Mouse (Mus musculus) midbrain, embryonic 12.5 days (tissue): ENCODE results near the gene Cntn1. TPM values are rescaled to one million over a fixed set of nuclear protein-coding genes. Genes with fewer than 3 reads are reported as not detected.

Source experiments
- ATAC-seq: fragments of 200-750 bp; cut with Nextera tagmentation; 2 replicates; pipeline ENCODE4 v1.8.0; 2017; ENCODE audit warnings: low read depth, moderate TSS enrichment, moderate library complexity; ENCODE audit not compliant: low FRiP score
- H3K27ac ChIP-seq: fragments of 300-500 bp; sonication (generic); replicated peaks from 2 replicates; pipeline ENCODE4 v1.5.1; 2016; ENCODE audit warnings: mild to moderate bottlenecking
- H3K27me3 ChIP-seq: fragments of 300-500 bp; sonication (generic); 2 replicates; pipeline ENCODE4 v1.6.1; 2016; ENCODE audit warnings: mild to moderate bottlenecking
- H3K36me3 ChIP-seq: fragments of 300-500 bp; sonication (generic); 2 replicates; pipeline ENCODE4 v1.6.1; 2016
- H3K4me1 ChIP-seq: fragments of 300-500 bp; sonication (generic); 2 replicates; pipeline ENCODE4 v1.6.1; 2016
- H3K4me2 ChIP-seq: fragments of 300-500 bp; sonication (generic); replicated peaks from 2 replicates; pipeline ENCODE4 v1.6.1; 2016; ENCODE audit warnings: mild to moderate bottlenecking, moderate library complexity
- H3K4me3 ChIP-seq: fragments of 300-500 bp; sonication (generic); 2 replicates; pipeline ENCODE4 v1.5.1; 2016; ENCODE audit warnings: mild to moderate bottlenecking
- H3K9ac ChIP-seq: fragments of 300-500 bp; sonication (generic); replicated peaks from 2 replicates; pipeline ENCODE4 v1.6.1; 2016; ENCODE audit warnings: mild to moderate bottlenecking, moderate library complexity
- H3K9me3 ChIP-seq: fragments of 300-500 bp; sonication (generic); 2 replicates; pipeline ENCODE4 v1.6.1; 2016; ENCODE audit warnings: mild to moderate bottlenecking
- WGBS: fragments of 180-500 bp; shearing (Covaris S2); methylation state at CpG from one replicate; pipeline ENCODE4 v1.1.7; 2016; 5-methylcytosine and 5-hydroxymethylcytosine counted together
- polyA plus RNA-seq: library from polyadenylated mRNA; unstranded; fragments of >200 nt; fragmentation: Nextera tagmentation; extraction: Ambion mirVana; gene quantifications from 2 replicates; pipeline ENCODE4 v1.2.1, GENCODE M21; 2016

The Cntn1 gene
- polyA plus RNA-seq, 1 experiment from 2014 or later = 6.2 TPM

DNA sequence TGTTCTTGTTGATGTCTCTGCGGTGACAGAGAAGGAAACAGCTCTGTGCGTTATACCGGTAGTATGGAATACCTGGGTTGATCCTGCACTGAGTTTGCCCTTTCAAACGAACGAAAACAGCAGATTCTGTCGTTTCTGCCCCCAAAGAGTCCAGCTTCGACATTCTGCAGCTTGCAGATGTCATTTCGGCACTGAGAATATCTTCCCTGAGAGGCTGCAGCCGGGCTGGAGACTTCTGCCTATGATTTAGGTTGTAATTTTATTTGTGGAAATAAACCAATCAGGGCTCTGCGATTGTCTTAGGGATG lies 109.8 kb downstream of the Cntn1 start:
- H3K4me1 ChIP-seq = peaks cover 12% of the 10 kb centered on the region
- WGBS = 55% methylated on average over 10 of the region's 10 CpGs
- peak overlapping the region; percentile 55 for H3K4me2 ChIP-seq
- H3K9me3 ChIP-seq = no peaks in the 10 kb centered on the region
- peak overlapping the region; percentile 31 for H3K4me3 ChIP-seq
- peak overlapping the region; percentile 62 for H3K27ac ChIP-seq
- H3K9ac ChIP-seq = no peak overlapping the region; the same call in 1 of the 2 replicates
- no peaks in the 10 kb centered on the region for H3K36me3 ChIP-seq
- no peak for ATAC-seq
- H3K27me3 ChIP-seq = no peaks in the 10 kb centered on the region

GRCm38 (mm10) chr15:92161163-92162025 lies 110.4 kb downstream of the Cntn1 start:
- Histone ChIP-seq H3K36me3 (no peaks in the 10 kb centered on the region), H3K4me2 (peak overlapping the region; percentile 55), H3K4me3 (peak overlapping the region; percentile 31), H3K9ac (no peak overlapping the region; the same call in none of the 2 replicates), H3K9me3 (no peaks in the 10 kb centered on the region), H3K4me1 (peaks cover 12% of the 10 kb centered on the region), H3K27me3 (no peaks in the 10 kb centered on the region), H3K27ac (peak overlapping the region; percentile 62)
- WGBS = 29% methylated on average over 20 of the region's 20 CpGs
- peak; percentile 91 for ATAC-seq

- no peak for ATAC-seq
- Histone ChIP-seq H3K36me3 (no peaks in the 10 kb centered on the region), H3K27me3 (no peaks in the 10 kb centered on the region), H3K27ac (no peak overlapping the region), H3K4me3 (no peak overlapping the region), H3K4me2 (no peak overlapping the region), H3K9me3 (no peaks in the 10 kb centered on the region), H3K9ac (no peak overlapping the region), H3K4me1 (peaks cover 12% of the 10 kb centered on the region)
- WGBS = 75% methylated on average over 4 of the region's 4 CpGs
Observed at GRCm38 (mm10) chr15:92162835-92163234, 111.9 kb downstream of the Cntn1 start.

- 81% methylated on average over 3 of the region's 3 CpGs for WGBS
Observed at GRCm38 (mm10) chr15:92164127-92164526, 113.2 kb downstream of the Cntn1 start.

GRCm38 (mm10) chr15:92166266-92166665 lies 115.3 kb downstream of the Cntn1 start:
- no peak overlapping the region for H3K27ac ChIP-seq
- 87% methylated on average over 5 of the region's 5 CpGs for WGBS

More at GRCm38 (mm10) chr15:92164127-92164526, 113.2 kb downstream of the Cntn1 start:
- H3K9ac ChIP-seq = no peak overlapping the region
- no peak overlapping the region for H3K4me3 ChIP-seq
- peaks cover 12% of the 10 kb centered on the region for H3K4me1 ChIP-seq
- no peaks in the 10 kb centered on the region for H3K9me3 ChIP-seq
- no peak overlapping the region for H3K4me2 ChIP-seq
- no peaks in the 10 kb centered on the region for H3K36me3 ChIP-seq
- no peak overlapping the region for H3K27ac ChIP-seq
- H3K27me3 ChIP-seq = no peaks in the 10 kb centered on the region
- no peak for ATAC-seq

GRCm38 (mm10) chr15:92175739-92176138 lies 124.8 kb downstream of the Cntn1 start:
- H3K4me2 ChIP-seq = no peak overlapping the region
- H3K27ac ChIP-seq = no peak overlapping the region
- H3K36me3 ChIP-seq = no peaks in the 10 kb centered on the region
- no peak for ATAC-seq
- no peaks in the 10 kb centered on the region for H3K27me3 ChIP-seq
- WGBS = 77% methylated on average over 2 of the region's 2 CpGs
- H3K9ac ChIP-seq = no peak overlapping the region
- no peak overlapping the region for H3K4me3 ChIP-seq
- H3K9me3 ChIP-seq = no peaks in the 10 kb centered on the region
- no peaks in the 10 kb centered on the region for H3K4me1 ChIP-seq

More at GRCm38 (mm10) chr15:92166266-92166665, 115.3 kb downstream of the Cntn1 start:
- no peaks in the 10 kb centered on the region for H3K36me3 ChIP-seq
- ATAC-seq = no peak
- H3K4me1 ChIP-seq = peaks cover 4% of the 10 kb centered on the region
- no peak overlapping the region for H3K9ac ChIP-seq
- H3K27me3 ChIP-seq = no peaks in the 10 kb centered on the region
- no peaks in the 10 kb centered on the region for H3K9me3 ChIP-seq
- no peak overlapping the region for H3K4me2 ChIP-seq
- no peak overlapping the region for H3K4me3 ChIP-seq

GRCm38 (mm10) chr15:92177413-92177812 lies 126.4 kb downstream of the Cntn1 start:
- no peak for ATAC-seq
- Histone ChIP-seq H3K9ac (no peak overlapping the region), H3K4me1 (no peaks in the 10 kb centered on the region), H3K27me3 (no peaks in the 10 kb centered on the region), H3K36me3 (no peaks in the 10 kb centered on the region), H3K9me3 (no peaks in the 10 kb centered on the region), H3K4me3 (no peak overlapping the region), H3K4me2 (no peak overlapping the region), H3K27ac (no peak overlapping the region)
- 67% methylated on average over 9 of the region's 9 CpGs for WGBS

DNA sequence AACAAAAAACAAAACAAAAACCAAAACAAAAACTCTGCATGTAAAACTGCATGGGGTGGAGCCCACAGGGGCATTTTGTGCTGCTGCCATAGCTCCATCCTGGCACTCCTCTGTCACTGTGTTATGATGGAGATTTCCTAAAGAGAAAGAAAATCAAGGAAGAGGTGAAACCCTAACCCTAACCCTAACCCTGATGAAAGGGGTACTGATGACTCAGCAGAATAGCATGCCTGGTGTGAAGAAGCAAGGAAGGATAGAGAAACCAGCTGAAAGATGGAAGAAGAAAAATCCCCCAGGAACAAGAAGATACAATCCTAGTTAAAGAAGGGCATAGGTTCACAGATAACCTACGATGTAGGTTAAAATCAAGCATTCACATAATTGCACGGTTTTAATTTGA lies 134.5 kb downstream of the Cntn1 start:
- no peak overlapping the region for H3K27ac ChIP-seq
- H3K4me3 ChIP-seq = no peak overlapping the region
- WGBS = 93% methylated on average over 2 of the region's 2 CpGs
- H3K4me2 ChIP-seq = no peak overlapping the region
- no peak overlapping the region for H3K9ac ChIP-seq
- no peaks in the 10 kb centered on the region for H3K27me3 ChIP-seq
- H3K36me3 ChIP-seq = no peaks in the 10 kb centered on the region
- no peaks in the 10 kb centered on the region for H3K4me1 ChIP-seq
- H3K9me3 ChIP-seq = no peaks in the 10 kb centered on the region
- no peak for ATAC-seq

DNA sequence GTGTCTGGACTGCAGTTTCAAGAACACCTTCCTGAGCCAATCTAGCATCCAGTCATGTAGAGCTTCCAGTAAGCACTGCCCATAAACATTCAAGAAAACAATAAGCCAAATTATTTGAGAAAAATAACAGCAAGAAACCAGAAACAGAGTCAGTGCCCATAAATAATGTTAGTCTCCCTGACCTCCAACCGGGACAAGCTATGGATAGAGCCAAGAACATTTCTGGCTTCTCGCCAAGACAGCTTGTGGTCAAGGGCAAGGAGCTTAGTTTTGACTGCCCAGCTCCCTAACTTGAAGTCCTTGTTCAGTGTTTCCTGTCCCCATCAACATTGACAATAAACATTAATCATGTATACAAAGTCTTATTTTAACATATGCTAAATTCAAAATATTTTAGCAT lies 139.0 kb downstream of the Cntn1 start:
- H3K9me3 ChIP-seq = peaks cover 8% of the 10 kb centered on the region; the same call in 1 of the 2 replicates
- no peak overlapping the region for H3K4me3 ChIP-seq
- ATAC-seq = no peak
- WGBS = 85% methylated on average over 2 of the region's 2 CpGs
- H3K4me2 ChIP-seq = no peak overlapping the region
- H3K27ac ChIP-seq = no peak overlapping the region
- no peak overlapping the region for H3K9ac ChIP-seq
- no peaks in the 10 kb centered on the region for H3K4me1 ChIP-seq
- H3K36me3 ChIP-seq = no peaks in the 10 kb centered on the region
- no peaks in the 10 kb centered on the region for H3K27me3 ChIP-seq

DNA sequence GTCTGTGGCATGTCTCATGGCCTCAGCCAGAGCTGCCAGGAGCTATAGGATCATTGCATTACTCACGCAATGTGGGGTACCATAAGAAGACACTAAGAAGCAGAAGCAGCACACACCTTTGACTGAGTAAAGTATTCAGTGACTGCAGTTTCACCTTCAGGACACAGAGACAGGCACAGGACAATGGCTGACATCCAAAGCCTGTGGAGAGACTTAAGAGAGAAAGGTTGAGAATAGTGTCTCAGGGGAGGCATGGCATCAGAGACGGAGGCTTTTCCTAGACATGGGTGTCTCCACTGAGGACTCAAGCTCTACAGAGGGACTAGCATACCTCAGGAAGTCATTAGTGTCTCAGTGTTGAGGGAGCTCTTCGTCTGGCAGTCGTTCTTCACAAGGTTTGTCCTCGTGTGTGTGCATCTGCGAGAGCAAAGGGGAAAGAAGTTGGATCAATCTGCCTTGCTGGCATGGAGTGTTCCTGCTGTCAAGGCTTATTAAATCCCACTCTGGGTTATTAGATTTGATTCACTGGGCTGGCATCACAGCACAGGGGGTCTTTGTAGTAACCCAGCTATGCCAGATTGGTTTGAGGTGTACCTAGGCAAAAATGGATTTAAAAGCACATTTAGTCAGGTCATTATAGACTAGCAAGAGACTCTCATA lies 149.5 kb downstream of the Cntn1 start:
- ATAC-seq = no peak
- no peaks in the 10 kb centered on the region for H3K9me3 ChIP-seq
- H3K4me1 ChIP-seq = no peaks in the 10 kb centered on the region
- WGBS = 76% methylated on average over 6 of the region's 6 CpGs
- H3K4me3 ChIP-seq = no peak overlapping the region
- no peaks in the 10 kb centered on the region for H3K27me3 ChIP-seq
- no peak overlapping the region for H3K27ac ChIP-seq
- H3K36me3 ChIP-seq = no peaks in the 10 kb centered on the region
- H3K4me2 ChIP-seq = no peak overlapping the region
- no peak overlapping the region for H3K9ac ChIP-seq

DNA sequence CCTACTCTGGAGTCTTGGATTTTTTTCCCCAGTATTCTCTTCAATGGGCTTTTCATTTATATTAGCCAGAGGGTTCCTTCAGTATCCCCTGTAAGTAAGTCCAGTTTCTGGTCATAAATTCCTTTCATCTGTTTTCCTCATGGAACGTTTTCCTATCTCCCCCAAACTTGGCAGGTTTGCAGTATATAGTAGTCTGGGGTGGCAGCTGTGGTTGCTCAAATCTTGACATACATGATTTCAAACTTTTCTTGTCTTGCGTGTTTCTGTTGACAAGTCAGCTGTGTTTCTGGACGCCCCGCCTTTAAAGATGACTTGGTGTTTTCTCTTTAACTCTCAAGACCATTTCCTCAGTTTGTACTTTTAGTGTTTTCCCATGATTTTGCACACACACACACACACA lies 155.7 kb downstream of the Cntn1 start:
- H3K9ac ChIP-seq = no peak overlapping the region

GRCm38 (mm10) chr15:92209778-92210177 lies 158.8 kb downstream of the Cntn1 start:
- Histone ChIP-seq H3K4me3 (no peak overlapping the region), H3K27ac (no peak overlapping the region), H3K27me3 (no peaks in the 10 kb centered on the region), H3K36me3 (no peaks in the 10 kb centered on the region), H3K4me2 (no peak overlapping the region), H3K4me1 (no peaks in the 10 kb centered on the region), H3K9ac (no peak overlapping the region), H3K9me3 (no peaks in the 10 kb centered on the region)
- 94% methylated on average over 1 of the region's 1 CpGs for WGBS
- ATAC-seq = no peak

More for the DNA sequence above, 155.7 kb downstream of the Cntn1 start:
- Histone ChIP-seq H3K36me3 (no peaks in the 10 kb centered on the region), H3K4me2 (no peak overlapping the region), H3K27me3 (no peaks in the 10 kb centered on the region), H3K4me3 (no peak overlapping the region), H3K4me1 (no peaks in the 10 kb centered on the region), H3K27ac (no peak overlapping the region), H3K9me3 (no peaks in the 10 kb centered on the region)
- ATAC-seq = no peak
- 84% methylated on average over 4 of the region's 4 CpGs for WGBS
